Mouse (Mus musculus): ENCODE data around the gene Dnajc7.

GRCm38 (mm10) chr11:100648405-100648804, 28.4 kb upstream of the Dnajc7 start:
- TF ChIP-seq POLR2A (IDR thresholded peaks at IDR 0.05; ENCODE audit: extremely low read depth, insufficient read depth, low read length) (no peak), CTCF (IDR thresholded peaks at IDR 0.05; ENCODE audit: extremely low read depth, insufficient read depth, low read length) (no peak)
